Comparison of ENCODE assay signal across 8 mouse cellular contexts in genomic region chr15:60853231-60853999, GRCm38 (mm10). TPM values are rescaled to one million over a fixed set of nuclear protein-coding genes. Genes with fewer than 3 reads are reported as not detected.
DNase-seq lines count a peak whose midpoint lies in the region; ATAC-seq lines count a peak whose summit lies in the region.

Gene Fam84b, minus strand, starts transcription at chr15:60853778.

- no peaks in the 10 kb centered on the region for H3K27me3 ChIP-seq in kidney, embryonic 15.5 days
- no peaks in the 10 kb centered on the region for H3K27me3 ChIP-seq in lung, embryonic 15.5 days
- no peaks in the 10 kb centered on the region for H3K27me3 ChIP-seq in stomach, embryonic 15.5 days (replicated peaks)

- peak; percentile 27 to 57 for DNase-seq in heart, adult 18-20 months
- DNase-seq in heart, postnatal 36 days: no peak
- DNase-seq in c-Kit-positive CD71-positive TER-119-negative erythroid progenitor cells, embryonic 14.5 days (ENCODE audit: low read depth): peak; percentile 75
- peak; percentile 52 for DNase-seq in gonadal fat pad, adult 2 months (ENCODE audit: low read depth)

- intact Hi-C loops in heart, postnatal 36 days (cut with DNase I): no loop called here

- H3K4me1 ChIP-seq in kidney, embryonic 15.5 days: peaks cover 24% of the 10 kb centered on the region
- H3K4me1 ChIP-seq in lung, embryonic 15.5 days: peaks cover 13% of the 10 kb centered on the region; the same call in 1 of the 2 replicates
- peaks cover 10% of the 10 kb centered on the region; the same call in 1 of the 2 replicates for H3K4me1 ChIP-seq in stomach, embryonic 15.5 days

- H3K9me3 ChIP-seq in kidney, embryonic 15.5 days (replicated peaks): peaks cover 5% of the 10 kb centered on the region; the same call in 1 of the 2 replicates
- H3K9me3 ChIP-seq in lung, embryonic 15.5 days: no peaks in the 10 kb centered on the region
- H3K9me3 ChIP-seq in stomach, embryonic 15.5 days: no peaks in the 10 kb centered on the region

- 0 out of 2 replicates have a peak within 1 kb of the TSS, but pooled peaks have one; percentile 31 for H3K4me2 ChIP-seq in kidney, embryonic 15.5 days
- H3K4me2 ChIP-seq in lung, embryonic 15.5 days: peak within 1 kb of the TSS; percentile 6; the same call in 1 of the 2 replicates
- no peak within 1 kb of the TSS; the same call in 1 of the 2 replicates for H3K4me2 ChIP-seq in stomach, embryonic 15.5 days

- no peaks in the 10 kb centered on the region for H3K36me3 ChIP-seq in kidney, embryonic 15.5 days
- H3K36me3 ChIP-seq in lung, embryonic 15.5 days: no peaks in the 10 kb centered on the region
- H3K36me3 ChIP-seq in stomach, embryonic 15.5 days: no peaks in the 10 kb centered on the region

- 0 out of 2 replicates have a peak within 1 kb of the TSS, but pooled peaks have one; percentile 3 for H3K9ac ChIP-seq in kidney, embryonic 15.5 days
- H3K9ac ChIP-seq in lung, embryonic 15.5 days: no peak within 1 kb of the TSS
- no peak within 1 kb of the TSS for H3K9ac ChIP-seq in stomach, embryonic 15.5 days

- peak; percentile 70 for ATAC-seq in kidney, embryonic 15.5 days (replicated peaks; ENCODE audit: low FRiP score)
- ATAC-seq in lung, embryonic 15.5 days (ENCODE audit: borderline replicate concordance, extremely low read depth, low FRiP score, low TSS enrichment): no peak
- peak; percentile 59 for ATAC-seq in stomach, embryonic 15.5 days (ENCODE audit: insufficient read depth, low FRiP score, low read depth)
- no peak for ATAC-seq in monocyte, adult 5-6 weeks (replicated peaks; ENCODE audit: insufficient number of reproducible peaks, low FRiP score, low TSS enrichment, poor library complexity, severe bottlenecking)

- peak within 1 kb of the TSS; percentile 63 for H3K27ac ChIP-seq in kidney, embryonic 15.5 days
- peak within 1 kb of the TSS; percentile 60 for H3K27ac ChIP-seq in lung, embryonic 15.5 days
- peak within 1 kb of the TSS; percentile 65; the same call in 1 of the 2 replicates for H3K27ac ChIP-seq in stomach, embryonic 15.5 days

- H3K4me3 ChIP-seq in kidney, embryonic 15.5 days (replicated peaks): no peak within 1 kb of the TSS
- H3K4me3 ChIP-seq in lung, embryonic 15.5 days: no peak within 1 kb of the TSS
- H3K4me3 ChIP-seq in stomach, embryonic 15.5 days (replicated peaks): no peak within 1 kb of the TSS

- 18% methylated on average over 17 of the region's 17 CpGs for WGBS in kidney, embryonic 15.5 days
- WGBS in lung, embryonic 15.5 days: 17% methylated on average over 17 of the region's 17 CpGs
- WGBS in stomach, embryonic 15.5 days: 24% methylated on average over 17 of the region's 17 CpGs

RNA-seq across cellular contexts. Expression of gene Fam84b, which starts in this region (rescaled TPM):
- 1 to 10 TPM; 5.1 to 5.7 TPM for total RNA-seq in heart, adult 18-20 months (2021)
- total RNA-seq in heart, postnatal 36 days (2021): 10 to 100 TPM in 1 of 2 experiments, 1 to 10 TPM in 1; 6.8 to 10.5 TPM
- polyA plus RNA-seq in gonadal fat pad, adult 2 months (2012; rRNA removed): 19.3 and 23.7 TPM in 2 replicates
- 23.5 and 24.9 TPM in 2 replicates for polyA plus RNA-seq in kidney, embryonic 15.5 days (2015; fragmentation: Nextera tagmentation; extraction: Ambion mirVana)
- polyA plus RNA-seq in lung, embryonic 15.5 days (2015; fragmentation: Nextera tagmentation; extraction: Ambion mirVana): 27.1 and 29.0 TPM in 2 replicates
- 17.8 and 22.5 TPM in 2 replicates for polyA plus RNA-seq in stomach, embryonic 15.5 days (2015; fragmentation: Nextera tagmentation; extraction: Ambion mirVana)
- 3.3 to 7.5 TPM (median 6.1 TPM) in 3 replicates for total RNA-seq in monocyte, adult 5-6 weeks (2017)

Comparison
In these comparisons a context has a peak if more than half of its experiments do, and no peak if none do; other contexts are left out.
1. DNase-seq: peak in heart, adult 18-20 months (2 of 2), c-Kit-positive CD71-positive TER-119-negative erythroid progenitor cells, embryonic 14.5 days (single experiment) and gonadal fat pad, adult 2 months (single experiment); none in heart, postnatal 36 days (0 of 2).
2. ATAC-seq: peak in kidney, embryonic 15.5 days (single experiment) and stomach, embryonic 15.5 days (single experiment); none in lung, embryonic 15.5 days (single experiment) and monocyte, adult 5-6 weeks (single experiment).
3. Peak in every context shown above with its lines, with median percentiles within 50 percentile points of each other: H3K27ac ChIP-seq.